Mouse (Mus musculus) retina, embryonic 14.5 days (tissue): Measurements from ENCODE around the gene Kif4.

Experiments used
- DNase-seq: peaks from one replicate; pipeline ENCODE4 v3.0.0-alpha.2; 2015; ENCODE audit warnings: low spot score

Kif4 gene

GRCm38 (mm10) chrX:100730266-100730665 lies 104.7 kb downstream of the Kif4 start:
- DNase-seq = no peak

- DNase-seq = no peak
Observed at GRCm38 (mm10) chrX:100734359-100734758, 108.8 kb downstream of the Kif4 start.

GRCm38 (mm10) chrX:100738918-100739317 lies 113.4 kb downstream of the Kif4 start:
- DNase-seq = peak; percentile 78

GRCm38 (mm10) chrX:100739443-100739842 lies 113.9 kb downstream of the Kif4 start:
- DNase-seq = peak; percentile 12

GRCm38 (mm10) chrX:100740785-100741184 lies 115.2 kb downstream of the Kif4 start:
- no peak for DNase-seq

GRCm38 (mm10) chrX:100741940-100742339 lies 116.4 kb downstream of the Kif4 start:
- DNase-seq = peak; percentile 74

GRCm38 (mm10) chrX:100765855-100766254 lies 140.3 kb downstream of the Kif4 start:
- DNase-seq = no peak

GRCm38 (mm10) chrX:100767181-100767884 lies 141.8 kb downstream of the Kif4 start, which contains the start of gene Dlg3:
Dlg3 (plus strand) TSS chrX:100767722.
- peak; percentile 77 for DNase-seq

- no peak for DNase-seq
Observed at GRCm38 (mm10) chrX:100767885-100768626, 142.5 kb downstream of the Kif4 start.

- no peak for DNase-seq
Observed at GRCm38 (mm10) chrX:100769281-100769680, 143.7 kb downstream of the Kif4 start.

- DNase-seq = peak; percentile 76
Observed at GRCm38 (mm10) chrX:100774341-100774811, 148.8 kb downstream of the Kif4 start.

- no peak for DNase-seq
Observed at GRCm38 (mm10) chrX:100775405-100775804, 149.9 kb downstream of the Kif4 start.

GRCm38 (mm10) chrX:100776494-100776893 lies 151.0 kb downstream of the Kif4 start:
- peak; percentile 77 for DNase-seq
